Mouse (Mus musculus): ENCODE data around the gene A030014E15Rik. TPM values are rescaled to one million over a fixed set of nuclear protein-coding genes. Genes with fewer than 3 reads are reported as not detected.

Gene A030014E15Rik
- total RNA-seq (2023): not detected

DNA sequence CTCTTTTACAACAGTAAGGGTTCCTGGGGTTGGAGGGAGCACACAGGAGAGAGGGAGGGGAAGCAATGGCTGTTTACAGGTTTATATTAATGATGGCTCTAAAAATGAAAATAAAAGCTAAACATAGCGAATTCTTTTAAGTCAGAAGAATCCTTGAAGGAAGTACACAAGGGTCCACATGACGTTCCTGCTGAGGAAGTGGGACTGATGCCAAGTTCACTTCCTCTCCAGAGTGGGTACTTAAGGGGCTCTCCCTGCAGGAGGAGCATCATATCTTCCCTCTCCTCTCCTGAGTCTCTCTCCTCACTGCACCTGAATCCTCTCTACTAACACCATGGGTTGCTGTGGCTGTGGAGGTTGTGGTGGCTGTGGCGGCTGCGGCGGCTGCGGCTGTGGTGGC, at the start of gene A030014E15Rik:
Gene A030014E15Rik (plus strand): TSS at position 268 of the 400 bp plus-strand sequence.

DNA sequence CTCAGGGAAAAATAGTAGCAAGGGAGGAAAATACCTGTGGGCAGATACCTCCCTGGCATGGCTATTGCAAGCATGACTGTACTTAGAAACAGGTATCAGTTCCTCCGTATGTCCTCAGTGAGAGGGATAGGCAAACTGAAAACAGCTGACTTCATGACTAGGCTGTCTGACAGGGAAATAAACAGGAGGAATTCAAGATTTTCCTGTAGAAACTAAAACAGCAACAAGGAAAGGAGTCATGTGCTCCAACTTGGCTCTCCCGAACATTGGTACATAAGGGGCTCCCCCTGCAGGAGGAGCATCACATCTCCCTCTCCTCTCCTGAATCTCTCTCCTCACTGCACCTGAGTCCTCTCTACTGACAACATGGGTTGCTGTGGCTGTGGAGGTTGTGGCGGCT, 11.7 kb upstream of the A030014E15Rik start, which contains the start of gene A030005L19Rik:
Gene A030005L19Rik (plus strand): TSS at position 301 of the 400 bp plus-strand sequence.

DNA sequence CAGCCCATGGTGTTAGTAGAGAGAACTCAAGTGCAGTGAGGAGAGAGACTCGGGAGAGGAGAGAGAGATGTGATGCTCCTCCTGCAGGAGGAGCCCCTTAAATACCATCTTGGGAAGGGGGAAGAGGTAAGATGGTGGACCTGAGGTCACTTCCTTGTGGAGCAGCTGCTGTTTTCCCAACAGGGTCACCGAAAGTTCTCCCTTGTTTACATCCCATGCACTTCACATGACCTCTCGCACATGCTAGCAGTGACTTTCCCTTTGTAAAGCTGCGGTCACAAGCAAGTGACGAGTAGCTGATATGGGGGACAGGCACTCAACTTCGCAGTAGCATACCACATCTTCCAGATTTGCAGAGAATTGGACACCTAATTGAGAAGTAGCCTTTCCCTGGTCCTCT, 6.6 kb downstream of the A030014E15Rik start, which contains the start of gene Gm6217:
Gene Gm6217 (minus strand): TSS at position 74 of the 400 bp plus-strand sequence.

DNA sequence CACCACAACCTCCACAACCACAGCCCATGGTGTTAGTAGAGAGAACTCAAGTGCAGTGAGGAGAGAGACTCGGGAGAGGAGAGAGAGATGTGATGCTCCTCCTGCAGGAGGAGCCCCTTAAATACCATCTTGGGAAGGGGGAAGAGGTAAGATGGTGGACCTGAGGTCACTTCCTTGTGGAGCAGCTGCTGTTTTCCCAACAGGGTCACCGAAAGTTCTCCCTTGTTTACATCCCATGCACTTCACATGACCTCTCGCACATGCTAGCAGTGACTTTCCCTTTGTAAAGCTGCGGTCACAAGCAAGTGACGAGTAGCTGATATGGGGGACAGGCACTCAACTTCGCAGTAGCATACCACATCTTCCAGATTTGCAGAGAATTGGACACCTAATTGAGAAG, 18.6 kb downstream of the A030014E15Rik start, which contains the start of gene A030003K21Rik:
Gene A030003K21Rik (minus strand): TSS at position 94 of the 400 bp plus-strand sequence.

DNA sequence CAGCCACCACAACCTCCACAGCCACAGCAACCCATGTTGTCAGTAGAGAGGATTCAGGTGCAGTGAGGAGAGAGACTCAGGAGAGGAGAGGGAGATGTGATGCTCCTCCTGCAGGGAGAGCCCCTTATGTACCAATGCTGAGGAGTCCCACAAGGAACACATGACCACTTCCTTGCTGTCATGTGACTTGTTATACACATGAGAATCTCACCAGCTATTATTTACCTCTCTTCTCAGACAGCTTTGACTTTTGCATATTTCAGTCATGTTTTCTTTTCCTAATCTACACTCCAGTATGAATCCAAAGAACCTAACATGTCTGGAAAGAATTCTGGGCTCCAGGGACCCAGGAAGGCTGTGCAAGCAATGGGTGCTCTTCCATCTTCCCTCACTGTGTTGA, 31.2 kb downstream of the A030014E15Rik start, which contains the start of gene Gm7544:
Gene Gm7544 (minus strand): TSS at position 101 of the 400 bp plus-strand sequence.

DNA sequence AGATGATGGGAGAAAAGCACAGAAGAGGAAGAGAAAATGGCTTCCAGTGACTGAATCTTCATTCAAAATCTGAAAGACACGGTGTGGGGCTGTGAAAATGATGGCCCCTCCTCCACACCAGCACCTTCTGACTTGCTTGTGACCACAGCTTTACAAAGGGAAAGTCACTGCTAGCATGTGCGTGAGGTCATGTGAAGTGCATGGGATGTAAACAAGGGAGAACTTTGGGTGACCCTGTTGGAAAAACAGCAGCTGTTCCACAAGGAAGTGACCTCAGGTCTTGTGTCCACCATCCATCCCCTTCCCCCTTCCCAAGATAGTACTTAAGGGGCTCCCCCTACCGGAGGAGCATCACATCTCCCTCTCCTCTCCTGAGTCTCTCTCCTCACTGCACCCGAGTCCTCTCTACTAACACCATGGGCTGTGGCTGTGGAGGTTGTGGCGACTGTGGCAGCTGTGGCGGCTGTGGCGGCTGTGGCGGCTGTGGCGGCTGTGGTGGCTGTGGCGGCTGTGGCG, 35.2 kb downstream of the A030014E15Rik start, which contains the start of gene Gm47955:
Gene Gm47955 (plus strand): TSS at position 417 of the 516 bp plus-strand sequence.

Other genes with a start within 250 kb of the A030014E15Rik start
- 108 TPM for gene Mff, start 200.0 kb upstream of the A030014E15Rik start, total RNA-seq (2023)
- gene Tm4sf20, start 156.5 kb upstream of the A030014E15Rik start, total RNA-seq (2023): not detected
- gene Gm47791, start 153.7 kb upstream of the A030014E15Rik start, total RNA-seq (2023): not detected
- 80.4 TPM for gene Agfg1, start 85.4 kb upstream of the A030014E15Rik start, total RNA-seq (2023)
- gene A030005L19Rik, start 11.6 kb upstream of the A030014E15Rik start, total RNA-seq (2023): 2.7 TPM
- not detected for gene Gm6217, start 6.5 kb downstream of the A030014E15Rik start, total RNA-seq (2023)
- gene A030003K21Rik, start 18.5 kb downstream of the A030014E15Rik start, total RNA-seq (2023): not detected
- gene Gm7544, start 31.1 kb downstream of the A030014E15Rik start, total RNA-seq (2023): not detected
- not detected for gene Gm47955, start 35.4 kb downstream of the A030014E15Rik start, total RNA-seq (2023)
- not detected for gene Gm47959, start 75.6 kb downstream of the A030014E15Rik start, total RNA-seq (2023)
- not detected for gene Slc19a3, start 113.5 kb downstream of the A030014E15Rik start, total RNA-seq (2023)
- gene Krtap28-10, start 117.6 kb downstream of the A030014E15Rik start, total RNA-seq (2023): not detected
- gene Gm47969, start 120.0 kb downstream of the A030014E15Rik start, total RNA-seq (2023): not detected
- not detected for gene A030005K14Rik, start 134.5 kb downstream of the A030014E15Rik start, total RNA-seq (2023)
- not detected for gene Krtap28-13, start 136.0 kb downstream of the A030014E15Rik start, total RNA-seq (2023)
- not detected for gene Ccl20, start 191.8 kb downstream of the A030014E15Rik start, total RNA-seq (2023)
- not detected for gene Daw1, start 234.8 kb downstream of the A030014E15Rik start, total RNA-seq (2023)

Measured in CD8-positive naive resting alpha-beta T cell, adult 57 days (primary cell).